Mouse (Mus musculus) bone marrow macrophage, adult 2 months (primary cell): Measurements from ENCODE around the gene Dlg3.

Source experiments
- CTCF ChIP-seq: IDR thresholded peaks from 2 replicates; pipeline ENCODE4 v1.5.1; 2012; ENCODE audit warnings: low read depth, mild to moderate bottlenecking, low read length, moderate library complexity
- POLR2A ChIP-seq: IDR thresholded peaks from 2 replicates; pipeline ENCODE4 v1.6.1; 2012; ENCODE audit warnings: mild to moderate bottlenecking, low read depth, low read length, borderline replicate concordance

- no peak for TF ChIP-seq POLR2A
- TF ChIP-seq CTCF = no peak
Measured at GRCm38 (mm10) chrX:100730266-100730665, 37.3 kb upstream of the Dlg3 start.
